Mouse (Mus musculus) kidney, embryonic 14.5 days (tissue): ENCODE results near the gene Gorasp1. TPM values are rescaled to one million over a fixed set of nuclear protein-coding genes. Genes with fewer than 3 reads are reported as not detected.

Source experiments
- ATAC-seq: fragments of 200-750 bp; cut with Nextera tagmentation; 2 replicates; pipeline ENCODE4 v1.8.0; 2017; ENCODE audit warnings: moderate number of reproducible peaks, mild to moderate bottlenecking, moderate TSS enrichment, moderate library complexity; ENCODE audit not compliant: low FRiP score, low TSS enrichment
- H3K27ac ChIP-seq: fragments of 300-500 bp; sonication (generic); 2 replicates; pipeline ENCODE4 v1.5.1; 2014; ENCODE audit warnings: low read depth, mild to moderate bottlenecking, low read length, moderate library complexity, mixed read lengths
- H3K27me3 ChIP-seq: fragments of 300-500 bp; sonication (generic); 2 replicates; pipeline ENCODE4 v1.6.1; 2014; ENCODE audit warnings: mild to moderate bottlenecking, low read length; ENCODE audit not compliant: control insufficient read depth, insufficient read depth
- H3K36me3 ChIP-seq: fragments of 300-500 bp; sonication (generic); 2 replicates; pipeline ENCODE4 v1.6.1; 2014; ENCODE audit warnings: low read length, mixed read lengths; ENCODE audit not compliant: control insufficient read depth, insufficient read depth
- H3K4me1 ChIP-seq: fragments of 300-500 bp; sonication (generic); 2 replicates; pipeline ENCODE4 v1.6.1; 2014; ENCODE audit warnings: low read length, mixed read lengths; ENCODE audit not compliant: control insufficient read depth, insufficient read depth
- H3K4me2 ChIP-seq: fragments of 300-500 bp; sonication (generic); replicated peaks from 2 replicates; pipeline ENCODE4 v1.6.1; 2014; ENCODE audit warnings: low read depth, mild to moderate bottlenecking, low read length
- H3K4me3 ChIP-seq: fragments of 300-500 bp; sonication (generic); 2 replicates; pipeline ENCODE4 v1.5.1; 2014; ENCODE audit warnings: mild to moderate bottlenecking, low read length
- H3K9ac ChIP-seq: fragments of 300-500 bp; sonication (generic); 2 replicates; pipeline ENCODE4 v1.6.1; 2014; ENCODE audit warnings: low read depth, mild to moderate bottlenecking, low read length, moderate library complexity
- H3K9me3 ChIP-seq: fragments of 300-500 bp; sonication (generic); 2 replicates; pipeline ENCODE4 v1.6.1; 2016; ENCODE audit warnings: low read length; ENCODE audit not compliant: control insufficient read depth
- WGBS: fragments of 180-500 bp; shearing (Covaris S2); extraction: QIAGEN DNeasy Blood & Tissue Kit; methylation state at CpG from one replicate; pipeline ENCODE4 v1.1.7; 2014; 5-methylcytosine and 5-hydroxymethylcytosine counted together
- polyA plus RNA-seq: library from polyadenylated mRNA; unstranded; fragments of >200 nt; fragmentation: Nextera tagmentation; extraction: Ambion mirVana; gene quantifications from 2 replicates; pipeline ENCODE4 v1.2.1, GENCODE M21; 2014

Gorasp1 gene
- polyA plus RNA-seq, 1 experiment from 2014 or later, result 22.1 TPM

DNA sequence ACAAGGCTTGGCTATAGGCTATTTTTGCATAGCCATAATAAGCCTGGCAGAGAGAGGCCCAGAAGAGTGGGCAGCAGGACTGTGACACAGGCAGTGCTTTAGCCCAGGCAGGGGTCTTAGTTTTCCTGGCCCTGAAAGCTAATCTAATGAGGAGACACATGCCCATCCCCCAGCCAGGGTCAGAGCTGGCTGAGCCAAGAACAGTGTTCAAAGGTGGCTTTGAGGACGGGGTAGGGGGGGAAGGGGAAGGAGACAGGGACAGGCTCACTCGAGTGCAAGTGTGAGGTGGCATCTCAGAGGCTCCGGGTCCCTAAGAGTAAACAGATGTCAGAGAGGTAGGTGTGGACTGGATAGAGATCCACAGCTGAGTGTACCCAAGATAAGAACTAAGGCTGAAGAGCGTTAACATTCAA is 43.4 kb upstream of the Gorasp1 start:
- peak overlapping the region; percentile 51; the same call in 1 of the 2 replicates for H3K9ac ChIP-seq
- H3K4me2 ChIP-seq, result peak overlapping the region; percentile 87
- H3K4me3 ChIP-seq, result peak overlapping the region; percentile 68; the same call in 1 of the 2 replicates
- peaks cover 61% of the 10 kb centered on the region for H3K4me1 ChIP-seq
- H3K27ac ChIP-seq, result peak overlapping the region; percentile 94
- no peak for ATAC-seq
- H3K36me3 ChIP-seq, result no peaks in the 10 kb centered on the region
- WGBS, result 6% methylated on average over 4 of the region's 4 CpGs
- H3K9me3 ChIP-seq, result no peaks in the 10 kb centered on the region
- H3K27me3 ChIP-seq, result no peaks in the 10 kb centered on the region

- 63% methylated on average over 2 of the region's 2 CpGs for WGBS
- Histone ChIP-seq H3K27me3 (no peaks in the 10 kb centered on the region), H3K9ac (no peak overlapping the region), H3K36me3 (0 out of 2 replicates have a peak, but pooled peaks cover 4% of the 10 kb centered on the region), H3K9me3 (no peaks in the 10 kb centered on the region), H3K4me2 (no peak overlapping the region), H3K27ac (no peak overlapping the region), H3K4me1 (peaks cover 59% of the 10 kb centered on the region), H3K4me3 (no peak overlapping the region)
- no peak for ATAC-seq
Measured at GRCm38 (mm10) chr9:119979749-119980148, 42.4 kb upstream of the Gorasp1 start.

DNA sequence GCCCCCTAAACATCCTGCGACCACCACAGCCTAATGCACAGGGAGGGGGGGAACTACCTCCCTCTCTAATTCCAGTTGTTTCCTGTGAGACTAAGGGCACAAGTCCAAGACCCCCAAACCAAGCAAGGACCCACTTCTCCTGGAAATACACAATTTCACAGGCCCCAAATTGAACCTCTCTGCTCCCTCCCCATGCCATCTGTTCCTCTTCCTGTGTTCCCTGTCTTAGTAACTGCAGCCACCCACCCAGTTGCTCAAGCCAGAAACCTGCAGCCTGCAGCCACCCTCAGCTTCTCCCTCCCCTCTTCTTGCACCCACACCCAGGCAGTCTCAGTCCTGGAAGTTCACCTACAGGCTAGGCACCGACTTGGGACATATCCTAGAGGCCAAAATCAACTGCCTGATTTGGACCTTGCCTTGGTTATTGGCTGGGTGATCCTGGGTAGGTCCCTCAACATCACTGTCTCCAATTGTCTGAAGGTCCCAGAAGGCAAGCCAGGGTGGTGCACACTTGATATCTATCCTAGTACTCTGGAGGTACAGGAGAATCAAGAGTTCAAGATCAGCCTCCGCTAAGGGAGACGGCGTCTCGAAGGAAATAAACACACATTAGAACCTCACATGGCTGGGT is 41.6 kb upstream of the Gorasp1 start:
- Histone ChIP-seq H3K9me3 (no peaks in the 10 kb centered on the region), H3K27ac (no peak overlapping the region), H3K36me3 (peaks cover 9% of the 10 kb centered on the region; the same call in 1 of the 2 replicates), H3K4me1 (peaks cover 52% of the 10 kb centered on the region), H3K9ac (no peak overlapping the region), H3K27me3 (no peaks in the 10 kb centered on the region), H3K4me2 (no peak overlapping the region), H3K4me3 (no peak overlapping the region)
- ATAC-seq, result no peak
- 78% methylated on average over 6 of the region's 6 CpGs for WGBS

GRCm38 (mm10) chr9:119978151-119978810 is 40.9 kb upstream of the Gorasp1 start:
- Histone ChIP-seq H3K27me3 (no peaks in the 10 kb centered on the region), H3K4me2 (peak overlapping the region; percentile 4; the same call in 1 of the 2 replicates), H3K9ac (no peak overlapping the region), H3K36me3 (peaks cover 16% of the 10 kb centered on the region), H3K4me3 (no peak overlapping the region), H3K4me1 (peaks cover 52% of the 10 kb centered on the region), H3K27ac (peak overlapping the region; percentile 24; the same call in 1 of the 2 replicates), H3K9me3 (no peaks in the 10 kb centered on the region)
- no peak for ATAC-seq
- 33% methylated on average over 9 of the region's 9 CpGs for WGBS

- no peak for ATAC-seq
- Histone ChIP-seq H3K4me3 (no peak overlapping the region), H3K9me3 (no peaks in the 10 kb centered on the region), H3K4me1 (peaks cover 51% of the 10 kb centered on the region), H3K27ac (peak overlapping the region; percentile 24; the same call in 1 of the 2 replicates), H3K4me2 (peak overlapping the region; percentile 4; the same call in 1 of the 2 replicates), H3K36me3 (peaks cover 22% of the 10 kb centered on the region), H3K27me3 (no peaks in the 10 kb centered on the region), H3K9ac (no peak overlapping the region)
- WGBS, result 23% methylated on average over 4 of the region's 5 CpGs
Measured at GRCm38 (mm10) chr9:119977557-119978060, 40.2 kb upstream of the Gorasp1 start.

DNA sequence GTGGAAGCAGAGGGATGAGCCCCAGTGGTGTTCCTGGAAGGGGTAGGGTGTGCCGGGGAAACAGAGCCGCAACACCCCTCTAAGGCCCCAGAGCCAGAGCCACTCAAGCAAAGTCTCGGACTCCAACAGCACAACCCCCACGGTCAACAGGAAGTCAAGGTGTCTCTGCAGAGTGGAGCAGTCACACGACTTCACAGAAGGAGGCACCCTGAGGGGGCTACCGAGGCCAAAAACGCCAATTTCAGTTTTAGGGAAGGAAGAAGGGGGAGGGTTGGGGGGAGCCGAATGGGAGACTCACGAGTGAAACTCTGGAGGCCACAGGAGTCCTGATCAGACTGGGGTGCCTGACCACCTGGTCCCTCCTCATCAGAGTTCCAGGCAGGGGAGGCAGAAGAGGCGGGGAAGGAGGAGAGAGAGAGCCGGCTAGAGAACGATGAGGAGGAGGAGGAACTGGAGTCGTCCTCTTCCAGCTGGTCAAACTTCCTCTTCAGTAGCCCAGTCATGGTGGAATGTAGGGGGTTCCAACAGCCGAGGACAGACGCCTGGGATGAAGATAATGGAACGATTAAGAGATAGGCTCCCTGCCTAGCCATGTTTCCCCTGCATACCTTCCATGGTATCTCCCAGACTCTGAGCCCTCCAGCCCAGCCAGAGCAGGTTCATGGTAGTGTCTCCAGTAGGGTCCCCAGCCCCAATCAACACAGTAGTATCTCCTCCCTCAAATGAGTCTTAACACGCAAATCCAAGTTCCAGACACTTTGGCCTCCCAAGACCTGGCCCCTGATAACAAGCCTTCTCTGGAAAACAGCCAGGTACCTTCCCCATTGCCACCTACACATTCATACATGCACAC is 39.6 kb upstream of the Gorasp1 start:
- Histone ChIP-seq H3K9ac (0 out of 2 replicates have a peak overlapping the region, but pooled peaks have one; percentile 23), H3K4me2 (peak overlapping the region; percentile 15; the same call in 1 of the 2 replicates), H3K4me1 (peaks cover 44% of the 10 kb centered on the region), H3K36me3 (peaks cover 27% of the 10 kb centered on the region), H3K4me3 (no peak overlapping the region), H3K9me3 (no peaks in the 10 kb centered on the region), H3K27me3 (no peaks in the 10 kb centered on the region), H3K27ac (no peak overlapping the region)
- 26% methylated on average over 17 of the region's 17 CpGs for WGBS
- no peak for ATAC-seq

DNA sequence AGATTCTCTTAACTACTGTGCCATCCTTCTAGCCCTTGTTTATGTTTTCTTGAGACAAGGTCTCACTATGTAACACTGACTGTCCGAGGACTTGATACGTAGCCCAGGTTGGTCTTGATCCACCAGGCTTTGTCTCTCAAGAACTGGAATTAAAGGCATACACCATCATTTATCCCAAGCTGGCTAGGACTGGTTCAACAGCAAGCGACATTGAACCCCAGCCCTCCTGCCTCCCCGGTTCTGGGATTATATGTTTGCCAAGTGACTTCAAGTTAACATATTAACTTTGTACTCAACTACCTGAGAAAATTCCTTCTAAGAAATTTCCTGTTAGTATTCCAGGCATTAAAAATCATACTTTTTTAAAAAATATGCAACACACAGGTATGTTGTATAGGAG is 37.9 kb upstream of the Gorasp1 start:
- H3K9ac ChIP-seq, result no peak overlapping the region
- H3K27ac ChIP-seq, result no peak overlapping the region
- no peaks in the 10 kb centered on the region for H3K27me3 ChIP-seq
- no peaks in the 10 kb centered on the region for H3K9me3 ChIP-seq
- no peak for ATAC-seq
- WGBS, result 93% methylated on average over 4 of the region's 4 CpGs
- H3K36me3 ChIP-seq, result peaks cover 35% of the 10 kb centered on the region
- peaks cover 33% of the 10 kb centered on the region for H3K4me1 ChIP-seq
- H3K4me2 ChIP-seq, result no peak overlapping the region
- no peak overlapping the region for H3K4me3 ChIP-seq

DNA sequence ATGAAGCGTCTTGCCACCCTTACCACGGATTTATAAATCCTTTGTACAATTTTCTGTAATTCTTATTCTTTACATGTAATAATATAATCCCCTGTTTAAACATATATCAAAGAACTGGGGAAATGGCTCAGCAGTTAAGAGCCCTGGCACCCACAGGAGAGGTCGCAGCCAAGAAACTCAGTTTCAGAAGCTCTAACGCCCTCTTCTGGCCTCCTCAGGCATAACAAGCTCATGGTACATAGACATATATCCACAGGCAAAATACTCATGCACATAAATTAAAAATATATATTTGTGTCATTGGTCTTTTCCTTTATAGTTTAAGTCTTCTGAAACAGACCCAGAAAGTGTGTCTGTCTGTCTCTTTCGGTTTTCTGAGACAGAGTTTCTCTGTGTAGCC is 37.2 kb upstream of the Gorasp1 start:
- Histone ChIP-seq H3K9me3 (no peaks in the 10 kb centered on the region), H3K27ac (no peak overlapping the region), H3K9ac (no peak overlapping the region), H3K4me1 (peaks cover 28% of the 10 kb centered on the region), H3K27me3 (no peaks in the 10 kb centered on the region), H3K4me2 (no peak overlapping the region), H3K4me3 (no peak overlapping the region), H3K36me3 (peaks cover 35% of the 10 kb centered on the region)
- WGBS, result 85% methylated on average over 5 of the region's 5 CpGs
- ATAC-seq, result no peak
